Mouse (Mus musculus): ENCODE measurements at regions not wholly inside any gene's neighbourhood (a gene's known extent, or its start where the extent isn't known, plus 50 kb on each side); places are given as distances from the start of the nearest gene placed in this dataset.

- no peak for TF ChIP-seq CTCF (IDR thresholded peaks at IDR 0.05; ENCODE audit: low read depth)
- Histone ChIP-seq H3K27me3 (ENCODE audit: insufficient read depth, low read length) (no peaks in the 10 kb centered on the region), H3K9me3 (ENCODE audit: low read depth, low read length) (no peaks in the 10 kb centered on the region), H3K4me1 (ENCODE audit: insufficient read depth) (peaks cover 22% of the 10 kb centered on the region), H3K9ac (no peak overlapping the region), H3K36me3 (ENCODE audit: insufficient read depth) (no peaks in the 10 kb centered on the region), H3K27ac (ENCODE audit: low read depth) (no peak overlapping the region), H3K4me2 (no peak overlapping the region), H3K4me3 (ENCODE audit: low read depth, low read length) (no peak overlapping the region)
- 83% methylated on average over 4 of the region's 4 CpGs for WGBS
- no peak for ATAC-seq (ENCODE audit: insufficient read depth)
- no peak for DNase-seq
These were observed 202.7 kb upstream of the Serp2 start for GRCm38 (mm10) chr14:76759377-76759776.

- ATAC-seq (ENCODE audit: insufficient read depth) = no peak
- H3K9me3 ChIP-seq (ENCODE audit: low read depth, low read length) = no peaks in the 10 kb centered on the region
- no peak overlapping the region for H3K27ac ChIP-seq (ENCODE audit: low read depth)
- H3K27me3 ChIP-seq (ENCODE audit: insufficient read depth, low read length) = no peaks in the 10 kb centered on the region
- H3K36me3 ChIP-seq (ENCODE audit: insufficient read depth) = no peaks in the 10 kb centered on the region
- H3K4me3 ChIP-seq (ENCODE audit: low read depth, low read length) = no peak overlapping the region
- H3K9ac ChIP-seq = no peak overlapping the region
- no peak overlapping the region for H3K4me2 ChIP-seq
- no peak for TF ChIP-seq CTCF (IDR thresholded peaks at IDR 0.05; ENCODE audit: low read depth)
- no peak for DNase-seq
- 83% methylated on average over 1 of the region's 1 CpGs for whole genome bisulfite sequencing
- H3K4me1 ChIP-seq (ENCODE audit: insufficient read depth) = peaks cover 17% of the 10 kb centered on the region; the same call in 1 of the 2 replicates
These were observed 201.9 kb upstream of the Serp2 start for GRCm38 (mm10) chr14:76758589-76758988.

DNA sequence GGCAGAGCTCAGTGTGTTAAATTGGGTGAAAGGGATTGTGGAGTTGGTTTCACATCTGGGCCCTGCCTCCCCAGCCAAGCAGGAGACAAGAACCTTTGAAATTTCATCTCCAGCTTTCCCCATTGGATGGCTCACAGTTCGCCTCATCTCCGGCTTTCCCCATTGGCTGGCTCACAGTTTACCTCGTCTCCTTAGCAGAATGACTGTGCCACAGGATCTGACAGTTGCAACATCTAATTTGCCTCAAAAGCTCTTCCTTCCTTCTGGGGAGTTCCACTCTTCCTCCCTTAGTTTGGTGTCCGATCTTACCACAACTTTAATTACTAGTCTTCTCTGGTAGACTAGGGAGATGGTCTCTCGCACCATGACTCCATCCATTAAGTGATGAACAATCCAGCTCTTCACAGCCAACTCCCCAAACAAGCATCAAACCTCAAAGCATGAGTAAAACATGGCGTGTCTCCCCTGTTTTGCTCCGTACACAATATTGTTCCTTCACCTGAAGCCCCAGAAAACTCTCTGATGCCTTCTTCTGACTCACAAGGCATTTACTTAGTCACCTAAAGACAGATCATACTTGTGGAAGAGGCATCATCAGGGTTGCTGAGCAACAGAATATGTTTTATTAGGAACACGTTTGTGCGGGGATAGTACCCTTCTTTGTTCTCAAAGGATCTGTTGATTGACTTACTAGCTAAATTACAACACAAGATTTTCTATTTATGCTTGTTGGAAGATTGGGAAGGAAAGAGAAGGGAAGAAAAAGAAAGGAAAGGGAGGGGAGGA, 199.1 kb upstream of the Serp2 start:
- no peak overlapping the region for H3K9ac ChIP-seq
- no peak overlapping the region for H3K27ac ChIP-seq (ENCODE audit: low read depth)
- H3K4me3 ChIP-seq (ENCODE audit: low read depth, low read length) = no peak overlapping the region
- H3K27me3 ChIP-seq (ENCODE audit: insufficient read depth, low read length) = no peaks in the 10 kb centered on the region
- ATAC-seq (ENCODE audit: insufficient read depth) (no peak), DNase-seq (no peak)
- WGBS = 76% methylated on average over 9 of the region's 9 CpGs
- H3K4me2 ChIP-seq = no peak overlapping the region
- H3K9me3 ChIP-seq (ENCODE audit: low read depth, low read length) = no peaks in the 10 kb centered on the region
- TF ChIP-seq CTCF (IDR thresholded peaks at IDR 0.05; ENCODE audit: low read depth) = no peak
- no peaks in the 10 kb centered on the region for H3K36me3 ChIP-seq (ENCODE audit: insufficient read depth)
- peaks cover 8% of the 10 kb centered on the region; the same call in 1 of the 2 replicates for H3K4me1 ChIP-seq (ENCODE audit: insufficient read depth)

- Histone ChIP-seq H3K27ac (ENCODE audit: low read depth) (no peak overlapping the region), H3K36me3 (ENCODE audit: insufficient read depth) (no peaks in the 10 kb centered on the region), H3K9ac (no peak overlapping the region), H3K4me2 (no peak overlapping the region), H3K4me1 (ENCODE audit: insufficient read depth) (no peaks in the 10 kb centered on the region), H3K4me3 (ENCODE audit: low read depth, low read length) (no peak overlapping the region), H3K27me3 (ENCODE audit: insufficient read depth, low read length) (no peaks in the 10 kb centered on the region), H3K9me3 (ENCODE audit: low read depth, low read length) (no peaks in the 10 kb centered on the region)
- WGBS = 89% methylated on average over 5 of the region's 5 CpGs
- TF ChIP-seq CTCF (IDR thresholded peaks at IDR 0.05; ENCODE audit: low read depth) = no peak
- ATAC-seq (ENCODE audit: insufficient read depth) = no peak
- DNase-seq = no peak
These were observed 197.0 kb upstream of the Serp2 start for GRCm38 (mm10) chr14:76753734-76754133.

DNA sequence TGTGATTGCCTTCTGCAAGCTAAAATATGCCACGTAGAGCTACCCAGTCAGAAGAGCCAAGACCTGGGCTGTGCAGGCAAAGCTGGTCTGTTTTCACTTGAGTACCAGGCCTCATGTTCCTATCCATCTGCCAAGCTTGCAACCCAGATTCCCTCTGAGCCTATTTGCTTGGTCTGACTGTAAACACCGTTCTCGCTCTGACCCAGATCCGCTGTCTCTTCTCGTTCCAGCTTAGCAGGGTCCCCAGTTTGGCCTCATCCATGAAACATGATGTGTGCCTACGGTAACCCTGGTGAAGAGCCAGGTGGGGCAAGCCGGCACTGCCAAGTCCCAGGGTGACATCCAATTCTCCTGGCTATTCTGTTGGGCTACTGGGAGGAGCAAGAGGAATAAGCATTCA, 192.5 kb upstream of the Serp2 start:
- no peak overlapping the region for H3K27ac ChIP-seq (ENCODE audit: low read depth)
- WGBS = 85% methylated on average over 7 of the region's 7 CpGs
- no peaks in the 10 kb centered on the region for H3K27me3 ChIP-seq (ENCODE audit: insufficient read depth, low read length)
- DNase-seq (no peak), ATAC-seq (ENCODE audit: insufficient read depth) (no peak)
- no peak for TF ChIP-seq CTCF (IDR thresholded peaks at IDR 0.05; ENCODE audit: low read depth)
- no peaks in the 10 kb centered on the region for H3K9me3 ChIP-seq (ENCODE audit: low read depth, low read length)
- no peaks in the 10 kb centered on the region for H3K36me3 ChIP-seq (ENCODE audit: insufficient read depth)
- H3K9ac ChIP-seq = no peak overlapping the region
- peaks cover 8% of the 10 kb centered on the region for H3K4me1 ChIP-seq (ENCODE audit: insufficient read depth)
- H3K4me3 ChIP-seq (ENCODE audit: low read depth, low read length) = no peak overlapping the region
- H3K4me2 ChIP-seq = no peak overlapping the region

GRCm38 (mm10) chr14:76748711-76749110, 192.0 kb upstream of the Serp2 start:
- H3K4me2 ChIP-seq = no peak overlapping the region
- H3K27ac ChIP-seq (ENCODE audit: low read depth) = no peak overlapping the region
- TF ChIP-seq CTCF (IDR thresholded peaks at IDR 0.05; ENCODE audit: low read depth) = no peak
- DNase-seq (no peak), ATAC-seq (ENCODE audit: insufficient read depth) (no peak)
- H3K9ac ChIP-seq = no peak overlapping the region
- WGBS = 90% methylated on average over 2 of the region's 2 CpGs
- no peak overlapping the region for H3K4me3 ChIP-seq (ENCODE audit: low read depth, low read length)
- peaks cover 11% of the 10 kb centered on the region for H3K4me1 ChIP-seq (ENCODE audit: insufficient read depth)
- no peaks in the 10 kb centered on the region for H3K27me3 ChIP-seq (ENCODE audit: insufficient read depth, low read length)
- H3K9me3 ChIP-seq (ENCODE audit: low read depth, low read length) = no peaks in the 10 kb centered on the region
- H3K36me3 ChIP-seq (ENCODE audit: insufficient read depth) = no peaks in the 10 kb centered on the region

GRCm38 (mm10) chr14:76747814-76748213, 191.1 kb upstream of the Serp2 start:
- Histone ChIP-seq H3K27ac (ENCODE audit: low read depth) (no peak overlapping the region), H3K9ac (no peak overlapping the region), H3K4me1 (ENCODE audit: insufficient read depth) (peaks cover 11% of the 10 kb centered on the region), H3K9me3 (ENCODE audit: low read depth, low read length) (no peaks in the 10 kb centered on the region), H3K4me3 (ENCODE audit: low read depth, low read length) (no peak overlapping the region), H3K4me2 (no peak overlapping the region), H3K27me3 (ENCODE audit: insufficient read depth, low read length) (no peaks in the 10 kb centered on the region), H3K36me3 (ENCODE audit: insufficient read depth) (no peaks in the 10 kb centered on the region)
- no peak for TF ChIP-seq CTCF (IDR thresholded peaks at IDR 0.05; ENCODE audit: low read depth)
- whole genome bisulfite sequencing = 86% methylated on average over 5 of the region's 5 CpGs
- no peak for ATAC-seq (ENCODE audit: insufficient read depth)
- DNase-seq = no peak

Measured in lung, embryonic 14.5 days (tissue).